Mouse (Mus musculus) neural tube, embryonic 12.5 days (tissue): Measurements from ENCODE around the gene Mrs2. TPM values are rescaled to one million over a fixed set of nuclear protein-coding genes. Genes with fewer than 3 reads are reported as not detected.
"Not testable (repeated sequence)": the region's sequence is repeated elsewhere in the genome, so short reads cannot be mapped to it uniquely, and the experiment has no call there.

ENCODE experiments used
- ATAC-seq: fragments of 200-750 bp; cut with Nextera tagmentation; 2 replicates; pipeline ENCODE4 v1.8.0; 2017; ENCODE audit warnings: low read depth, mild to moderate bottlenecking, moderate TSS enrichment, moderate library complexity; ENCODE audit not compliant: low FRiP score
- H3K27ac ChIP-seq: fragments of 300-500 bp; sonication (generic); 2 replicates; pipeline ENCODE4 v1.5.1; 2016
- H3K27me3 ChIP-seq: fragments of 300-500 bp; sonication (generic); replicated peaks from 2 replicates; pipeline ENCODE4 v1.6.1; 2016; ENCODE audit warnings: mild to moderate bottlenecking
- H3K36me3 ChIP-seq: fragments of 300-500 bp; sonication (generic); 2 replicates; pipeline ENCODE4 v1.6.1; 2016; ENCODE audit warnings: mild to moderate bottlenecking
- H3K4me1 ChIP-seq: fragments of 300-500 bp; sonication (generic); 2 replicates; pipeline ENCODE4 v1.6.1; 2016
- H3K4me2 ChIP-seq: fragments of 300-500 bp; sonication (generic); replicated peaks from 2 replicates; pipeline ENCODE4 v1.6.1; 2016; ENCODE audit warnings: mild to moderate bottlenecking
- H3K4me3 ChIP-seq: fragments of 300-500 bp; sonication (generic); 2 replicates; pipeline ENCODE4 v1.5.1; 2016
- H3K9ac ChIP-seq: fragments of 300-500 bp; sonication (generic); 2 replicates; pipeline ENCODE4 v1.6.1; 2016; ENCODE audit warnings: mild to moderate bottlenecking
- H3K9me3 ChIP-seq: fragments of 300-500 bp; sonication (generic); 2 replicates; pipeline ENCODE4 v1.6.1; 2016; ENCODE audit warnings: mild to moderate bottlenecking
- WGBS: fragments of 180-500 bp; shearing (Covaris S2); methylation state at CpG from one replicate; pipeline ENCODE4 v1.1.7; 2016; 5-methylcytosine and 5-hydroxymethylcytosine counted together
- polyA plus RNA-seq: library from polyadenylated mRNA; unstranded; fragments of >200 nt; fragmentation: Nextera tagmentation; extraction: Ambion mirVana; gene quantifications from 2 replicates; pipeline ENCODE4 v1.2.1, GENCODE M21; 2016

The Mrs2 gene
- polyA plus RNA-seq, 1 experiment from 2014 or later = 28.8 TPM

DNA sequence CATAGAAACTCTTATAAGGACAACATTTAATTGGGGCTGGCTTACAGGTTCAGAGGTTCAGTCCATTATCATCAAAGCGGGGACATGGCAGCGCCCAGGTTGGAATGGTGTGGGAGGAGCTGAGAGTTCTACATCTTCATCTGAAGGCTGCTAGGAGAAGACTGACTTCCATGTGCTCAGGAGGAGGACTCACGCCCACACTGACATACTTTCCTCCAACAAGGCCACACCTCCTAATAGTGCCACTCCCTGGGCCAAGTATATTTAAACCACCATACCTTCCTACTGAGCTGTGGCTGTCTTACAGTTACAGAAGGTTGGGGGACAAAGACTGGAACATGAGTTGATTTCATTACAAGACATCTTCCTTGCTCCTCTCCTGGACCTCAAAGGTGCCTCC lies 48.4 kb downstream of the Mrs2 start:
- H3K27ac ChIP-seq, H3K4me2 ChIP-seq, H3K4me1 ChIP-seq, ATAC-seq, H3K36me3 ChIP-seq, H3K27me3 ChIP-seq, H3K9me3 ChIP-seq, H3K9ac ChIP-seq, H3K4me3 ChIP-seq: not testable (repeated sequence)
- WGBS = 92% methylated on average over 3 of the region's 3 CpGs

DNA sequence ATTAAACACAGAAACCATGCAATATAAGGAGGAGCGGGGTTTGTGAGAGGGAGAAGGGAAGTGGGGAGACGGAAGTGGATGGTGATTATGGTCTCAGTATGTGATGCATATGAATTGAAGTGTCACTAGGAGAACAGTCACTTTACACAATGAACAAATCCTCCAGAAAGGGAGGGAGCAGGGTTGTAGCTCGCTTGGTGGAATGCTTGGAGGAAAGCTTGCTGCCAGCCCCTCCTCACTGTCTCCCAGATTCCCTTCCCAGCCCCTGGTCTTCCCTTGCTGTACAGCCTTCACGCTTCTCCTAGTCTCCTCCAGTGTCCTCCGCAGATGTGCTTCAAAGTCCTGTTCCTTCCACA lies 54.4 kb downstream of the Mrs2 start:
- Histone ChIP-seq H3K9ac (no peak overlapping the region), H3K4me2 (peak overlapping the region; percentile 48), H3K27ac (no peak overlapping the region), H3K27me3 (no peaks in the 10 kb centered on the region), H3K4me3 (peak overlapping the region; percentile 16), H3K9me3 (no peaks in the 10 kb centered on the region), H3K4me1 (0 out of 2 replicates have a peak, but pooled peaks cover 4% of the 10 kb centered on the region), H3K36me3 (no peaks in the 10 kb centered on the region)
- 42% methylated on average over 5 of the region's 5 CpGs for WGBS
- ATAC-seq = no peak

DNA sequence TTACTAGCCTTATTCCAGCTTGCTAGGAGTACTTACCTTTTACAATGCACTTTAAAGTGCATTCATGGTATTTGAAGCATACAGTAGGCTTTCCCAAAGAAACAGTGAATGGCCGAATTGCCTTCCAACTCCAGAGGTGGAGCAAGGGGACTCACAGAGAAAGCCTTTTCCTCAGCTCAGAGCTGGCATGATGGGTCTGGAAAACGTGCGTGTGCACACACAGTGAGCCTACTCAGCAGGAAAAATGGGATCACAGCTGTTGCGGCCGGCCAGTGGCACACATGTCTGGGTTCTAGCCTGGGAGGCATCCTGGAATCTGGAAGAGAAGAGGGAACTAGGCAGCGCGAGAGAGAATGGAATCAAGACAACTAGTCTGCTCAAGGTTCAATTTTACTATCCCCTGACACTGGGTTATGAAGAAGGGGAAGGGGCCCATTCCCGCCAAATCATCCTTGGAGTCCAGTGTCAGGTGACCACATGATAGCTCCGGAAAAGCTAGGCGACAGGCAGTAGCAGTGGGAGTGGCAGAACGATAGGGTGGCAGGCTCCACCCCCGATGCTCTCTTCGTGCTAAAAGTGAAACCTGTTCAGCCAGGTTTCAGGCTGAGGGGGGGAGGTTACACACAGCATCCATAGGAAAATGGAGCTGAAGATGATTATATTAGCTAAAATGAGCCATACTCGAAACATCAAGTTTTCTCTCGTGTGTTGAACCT lies 54.9 kb downstream of the Mrs2 start:
- ATAC-seq = no peak
- 26% methylated on average over 15 of the region's 15 CpGs for WGBS
- no peak overlapping the region for H3K9ac ChIP-seq

DNA sequence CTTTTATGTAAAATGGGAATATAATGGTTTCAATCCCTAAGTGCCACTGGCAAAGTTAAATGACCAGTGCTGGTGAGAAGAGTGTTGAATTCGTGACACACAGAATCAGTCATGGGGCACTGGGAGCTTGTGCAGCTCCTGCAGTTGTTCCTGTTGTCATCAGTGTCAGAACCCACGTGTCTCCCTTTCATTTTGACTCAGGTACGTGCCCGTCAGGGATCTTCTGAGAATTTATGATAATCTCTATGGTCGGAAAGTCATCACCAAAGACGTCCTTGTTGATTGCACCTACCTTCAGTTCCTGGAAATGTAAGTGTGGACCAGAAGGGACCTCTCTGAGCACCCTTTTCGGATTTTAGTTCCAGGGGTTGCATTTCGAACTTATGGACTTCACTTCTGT lies 58.1 kb downstream of the Mrs2 start:
- 0 out of 2 replicates have a peak, but pooled peaks cover 4% of the 10 kb centered on the region for H3K4me1 ChIP-seq
- H3K27ac ChIP-seq = no peak overlapping the region
- no peaks in the 10 kb centered on the region for H3K36me3 ChIP-seq
- WGBS = 88% methylated on average over 8 of the region's 8 CpGs
- H3K9ac ChIP-seq = no peak overlapping the region
- no peak overlapping the region for H3K4me3 ChIP-seq
- H3K4me2 ChIP-seq = no peak overlapping the region
- no peak for ATAC-seq
- H3K9me3 ChIP-seq = no peaks in the 10 kb centered on the region
- no peaks in the 10 kb centered on the region for H3K27me3 ChIP-seq

More for the DNA sequence above, 54.9 kb downstream of the Mrs2 start:
- H3K27ac ChIP-seq = no peak overlapping the region
- H3K36me3 ChIP-seq = no peaks in the 10 kb centered on the region
- peak overlapping the region; percentile 48 for H3K4me2 ChIP-seq
- no peaks in the 10 kb centered on the region for H3K9me3 ChIP-seq
- H3K4me3 ChIP-seq = peak overlapping the region; percentile 16
- 0 out of 2 replicates have a peak, but pooled peaks cover 4% of the 10 kb centered on the region for H3K4me1 ChIP-seq
- no peaks in the 10 kb centered on the region for H3K27me3 ChIP-seq

DNA sequence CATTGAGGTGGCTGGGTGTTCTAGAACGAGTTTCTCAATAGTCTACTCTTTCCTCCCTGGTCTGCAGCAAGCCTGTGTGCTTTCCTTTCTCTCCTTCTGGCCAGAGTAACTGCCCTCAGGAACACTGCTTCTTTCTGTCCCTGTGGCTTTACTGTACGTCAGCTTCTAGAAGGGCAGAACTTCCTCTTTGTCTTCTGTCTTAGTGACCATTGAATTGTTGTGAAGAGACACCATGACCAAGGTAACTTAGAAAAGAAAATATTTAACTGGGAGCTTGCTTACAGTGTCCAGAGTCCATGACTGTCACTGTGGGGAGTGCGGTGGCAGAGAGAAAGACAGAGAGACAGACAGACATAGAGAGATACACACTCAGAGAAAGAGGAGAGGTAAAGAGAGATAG lies 60.1 kb downstream of the Mrs2 start:
- H3K36me3 ChIP-seq = no peaks in the 10 kb centered on the region
- WGBS = 79% methylated on average over 3 of the region's 3 CpGs
- no peak for ATAC-seq

DNA sequence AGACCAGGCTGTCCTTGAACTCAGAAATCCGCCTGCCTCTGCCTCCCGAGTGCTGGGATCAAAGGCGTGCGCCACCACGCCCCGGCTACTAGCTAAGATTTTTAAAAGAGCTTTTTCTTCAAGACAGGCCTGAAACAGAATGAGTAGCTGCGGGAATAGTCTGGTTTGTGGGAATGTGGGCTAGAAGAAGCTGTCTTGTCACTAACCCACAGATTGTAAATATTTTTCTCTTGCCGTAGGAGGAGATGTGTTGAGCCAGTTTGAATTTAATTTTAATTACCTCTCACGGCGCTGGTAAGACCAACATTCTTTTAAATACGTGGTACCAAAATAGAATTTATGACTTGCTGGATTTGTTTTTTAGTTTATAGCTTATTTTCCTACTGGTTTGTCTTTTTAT lies 61.5 kb downstream of the Mrs2 start:
- no peak overlapping the region for H3K4me3 ChIP-seq
- H3K9ac ChIP-seq = no peak overlapping the region
- no peaks in the 10 kb centered on the region for H3K9me3 ChIP-seq
- WGBS = 92% methylated on average over 11 of the region's 11 CpGs
- no peak overlapping the region for H3K27ac ChIP-seq
- H3K4me2 ChIP-seq = no peak overlapping the region
- no peaks in the 10 kb centered on the region for H3K36me3 ChIP-seq
- H3K27me3 ChIP-seq = no peaks in the 10 kb centered on the region
- no peaks in the 10 kb centered on the region for H3K4me1 ChIP-seq
- no peak for ATAC-seq

More for the DNA sequence above, 60.1 kb downstream of the Mrs2 start:
- Histone ChIP-seq H3K9me3 (no peaks in the 10 kb centered on the region), H3K4me1 (0 out of 2 replicates have a peak, but pooled peaks cover under 1% of the 10 kb centered on the region), H3K9ac (no peak overlapping the region), H3K4me3 (no peak overlapping the region), H3K4me2 (no peak overlapping the region), H3K27ac (no peak overlapping the region), H3K27me3 (no peaks in the 10 kb centered on the region)

DNA sequence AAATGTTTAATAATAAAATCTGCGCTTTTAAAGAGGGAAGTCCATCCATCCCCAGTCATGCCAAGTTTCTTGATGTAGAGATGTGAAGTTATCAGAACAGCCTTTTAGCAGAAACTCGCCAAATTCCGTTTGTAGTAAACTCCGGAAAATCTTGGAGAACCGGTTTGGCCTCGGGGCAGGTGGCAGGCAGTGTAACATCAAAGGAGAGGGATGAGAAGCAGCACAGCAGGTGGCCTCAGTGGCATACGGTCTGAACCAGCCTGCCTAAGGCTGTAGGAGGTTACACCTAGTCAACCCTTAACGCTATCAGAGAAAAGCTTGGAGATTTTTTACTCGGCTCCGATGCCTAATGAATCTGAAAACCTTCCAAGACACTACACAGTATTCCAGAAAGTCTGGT lies 64.7 kb downstream of the Mrs2 start:
- ATAC-seq = no peak
- Histone ChIP-seq H3K4me1 (no peaks in the 10 kb centered on the region), H3K9me3 (no peaks in the 10 kb centered on the region), H3K27me3 (no peaks in the 10 kb centered on the region), H3K27ac (no peak overlapping the region), H3K36me3 (no peaks in the 10 kb centered on the region), H3K4me3 (no peak overlapping the region), H3K4me2 (no peak overlapping the region), H3K9ac (no peak overlapping the region)
- 17% methylated on average over 10 of the region's 10 CpGs for WGBS

DNA sequence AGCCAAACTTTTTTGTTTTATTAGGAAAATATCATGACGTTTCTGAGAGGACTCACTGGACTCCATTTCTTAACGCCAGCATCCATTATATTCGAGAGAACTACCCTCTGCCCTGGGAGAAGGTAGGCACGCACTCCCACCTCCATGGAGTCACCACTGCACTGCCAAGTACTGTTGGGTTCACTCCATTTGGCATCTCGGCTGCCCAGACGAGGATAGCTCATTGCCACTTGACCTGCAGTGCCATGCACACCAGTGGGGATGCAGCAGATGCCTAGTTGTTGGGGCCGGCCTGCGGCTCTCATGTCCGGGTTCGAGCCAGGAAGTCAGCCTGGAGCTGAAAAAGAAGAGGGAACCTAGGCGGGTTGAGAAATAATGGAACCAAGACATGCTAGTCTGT lies 65.1 kb downstream of the Mrs2 start:
- Histone ChIP-seq H3K27ac (no peak overlapping the region), H3K4me3 (no peak overlapping the region), H3K4me2 (no peak overlapping the region), H3K4me1 (no peaks in the 10 kb centered on the region), H3K27me3 (no peaks in the 10 kb centered on the region), H3K36me3 (no peaks in the 10 kb centered on the region), H3K9me3 (no peaks in the 10 kb centered on the region), H3K9ac (no peak overlapping the region)
- ATAC-seq = no peak
- 54% methylated on average over 11 of the region's 11 CpGs for WGBS

DNA sequence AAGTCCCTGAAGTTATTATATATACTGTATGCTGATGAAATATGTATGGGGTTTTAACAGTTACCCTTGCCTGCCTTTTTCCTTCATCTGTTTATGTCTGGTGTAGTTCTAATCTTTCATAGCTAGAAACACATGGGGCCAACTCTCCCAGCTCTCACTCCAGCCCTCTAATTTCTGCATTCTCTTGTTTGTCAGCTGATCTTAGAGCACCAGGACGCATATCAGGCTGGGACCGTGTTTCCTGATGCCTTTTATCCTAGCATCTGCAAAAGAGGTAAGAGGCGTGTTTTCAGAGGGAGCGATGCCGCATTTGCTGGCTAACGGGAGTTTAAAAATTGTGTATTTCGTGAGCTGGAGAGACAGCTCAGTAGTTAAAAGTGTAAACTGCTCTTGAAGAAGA lies 67.5 kb downstream of the Mrs2 start:
- no peak overlapping the region for H3K9ac ChIP-seq
- H3K27ac ChIP-seq = no peak overlapping the region
- H3K4me2 ChIP-seq = no peak overlapping the region
- no peaks in the 10 kb centered on the region for H3K36me3 ChIP-seq
- ATAC-seq = no peak
- H3K27me3 ChIP-seq = no peaks in the 10 kb centered on the region
- 90% methylated on average over 7 of the region's 7 CpGs for WGBS
- no peaks in the 10 kb centered on the region for H3K9me3 ChIP-seq
- no peaks in the 10 kb centered on the region for H3K4me1 ChIP-seq
- H3K4me3 ChIP-seq = no peak overlapping the region

DNA sequence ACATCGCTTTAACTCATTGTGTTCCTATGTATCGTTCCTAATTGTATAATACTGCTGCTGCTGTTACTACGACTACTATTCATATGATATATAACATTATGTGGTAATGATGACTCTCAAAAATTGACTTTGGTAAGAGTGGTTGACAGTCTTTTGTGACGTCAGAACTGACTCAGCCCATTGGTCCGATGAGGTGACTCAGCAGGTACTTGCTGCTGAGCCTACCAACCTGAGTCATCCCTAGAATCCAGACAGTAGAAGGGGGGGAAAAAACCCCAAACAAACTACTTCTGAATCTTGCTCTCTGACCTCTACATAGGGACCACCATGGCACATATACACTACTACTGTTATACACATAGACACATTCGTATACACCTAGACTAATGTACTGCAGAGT lies 71.3 kb downstream of the Mrs2 start:
- no peaks in the 10 kb centered on the region for H3K36me3 ChIP-seq
- H3K27me3 ChIP-seq = no peaks in the 10 kb centered on the region
- no peak overlapping the region for H3K4me2 ChIP-seq
- ATAC-seq = no peak
- H3K4me1 ChIP-seq = no peaks in the 10 kb centered on the region
- H3K9ac ChIP-seq = no peak overlapping the region
- no peak overlapping the region for H3K4me3 ChIP-seq
- 93% methylated on average over 6 of the region's 6 CpGs for WGBS
- no peaks in the 10 kb centered on the region for H3K9me3 ChIP-seq
- no peak overlapping the region for H3K27ac ChIP-seq

DNA sequence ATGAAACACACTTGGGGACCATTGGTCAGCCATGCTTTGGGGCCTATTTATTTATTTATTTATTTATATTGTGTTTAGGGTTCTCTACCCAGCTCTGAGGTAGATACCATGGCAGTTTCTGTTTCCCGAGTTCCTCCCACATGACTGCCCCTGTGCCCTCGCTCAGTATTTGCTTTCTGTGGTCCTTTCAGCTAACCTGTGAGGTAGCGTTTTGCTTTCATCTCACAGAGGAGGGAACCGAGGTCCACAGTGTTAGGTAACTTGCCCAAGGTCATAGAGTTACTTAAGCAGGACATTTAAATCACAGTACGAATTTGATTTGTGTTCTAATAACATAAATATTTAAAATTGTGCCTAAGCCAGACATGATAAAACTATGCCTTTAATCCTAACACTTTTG lies 73.0 kb downstream of the Mrs2 start:
- WGBS = 89% methylated on average over 5 of the region's 5 CpGs
- H3K27me3 ChIP-seq = no peaks in the 10 kb centered on the region
- H3K4me1 ChIP-seq = peaks cover 6% of the 10 kb centered on the region; the same call in 1 of the 2 replicates
- H3K9ac ChIP-seq = no peak overlapping the region
- H3K36me3 ChIP-seq = no peaks in the 10 kb centered on the region
- H3K4me3 ChIP-seq = no peak overlapping the region
- no peak for ATAC-seq
- no peaks in the 10 kb centered on the region for H3K9me3 ChIP-seq
- H3K4me2 ChIP-seq = no peak overlapping the region
- H3K27ac ChIP-seq = no peak overlapping the region

DNA sequence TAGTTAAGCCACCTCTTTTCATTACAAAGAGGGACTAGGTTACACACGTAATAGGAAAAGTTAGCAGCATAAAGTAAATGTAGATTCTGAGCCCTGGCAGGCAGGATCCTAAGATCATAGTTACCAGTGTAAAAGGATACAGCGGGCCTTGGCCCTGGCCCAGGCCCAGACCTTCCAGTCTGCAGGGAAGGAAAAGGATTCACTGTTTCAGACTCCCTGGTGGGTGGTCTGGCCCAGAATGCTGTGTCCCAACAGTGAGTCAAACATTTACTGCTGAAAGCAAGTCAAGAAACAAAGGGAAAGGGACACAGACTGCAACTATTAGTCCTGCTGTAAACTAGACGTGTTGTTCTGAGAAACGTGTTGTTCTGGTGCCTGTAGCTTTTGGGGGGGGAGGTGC lies 74.6 kb downstream of the Mrs2 start:
- no peak overlapping the region for H3K9ac ChIP-seq
- no peak overlapping the region for H3K27ac ChIP-seq
- peak; percentile 80 for ATAC-seq
- no peaks in the 10 kb centered on the region for H3K9me3 ChIP-seq
- no peaks in the 10 kb centered on the region for H3K36me3 ChIP-seq
- no peak overlapping the region for H3K4me3 ChIP-seq
- H3K27me3 ChIP-seq = no peaks in the 10 kb centered on the region
- WGBS = 11% methylated on average over 4 of the region's 4 CpGs
- H3K4me2 ChIP-seq = no peak overlapping the region
- H3K4me1 ChIP-seq = peaks cover 6% of the 10 kb centered on the region; the same call in 1 of the 2 replicates

DNA sequence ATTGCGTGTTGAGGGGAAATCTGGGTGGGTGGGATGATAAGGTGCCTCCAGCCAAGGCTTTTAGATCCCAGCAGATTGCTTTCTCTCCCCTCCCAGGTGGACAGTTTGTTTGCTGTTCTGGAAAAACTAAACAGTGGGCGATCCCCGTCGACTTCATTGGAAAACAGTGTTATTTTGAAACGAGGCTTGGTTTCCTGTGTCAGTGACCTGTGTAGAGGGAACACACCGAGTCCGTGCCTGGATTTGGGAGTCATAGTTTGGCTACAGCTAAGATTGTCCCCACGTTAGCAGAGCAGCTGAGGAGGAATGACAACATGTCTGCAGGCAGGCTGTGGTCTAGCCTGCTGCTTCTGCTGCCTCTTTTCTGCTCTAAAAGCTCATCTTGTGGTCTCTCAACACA lies 76.9 kb downstream of the Mrs2 start:
- H3K9me3 ChIP-seq = no peaks in the 10 kb centered on the region
- H3K4me1 ChIP-seq = peaks cover 6% of the 10 kb centered on the region; the same call in 1 of the 2 replicates
- ATAC-seq = no peak
- no peak overlapping the region for H3K9ac ChIP-seq
- no peaks in the 10 kb centered on the region for H3K27me3 ChIP-seq
- no peak overlapping the region for H3K4me3 ChIP-seq
- 86% methylated on average over 8 of the region's 8 CpGs for WGBS
- no peaks in the 10 kb centered on the region for H3K36me3 ChIP-seq
- H3K27ac ChIP-seq = no peak overlapping the region
- H3K4me2 ChIP-seq = no peak overlapping the region
